Mouse (Mus musculus) olfactory bulb, adult 2 months (tissue): ENCODE data around the gene Anxa8.

ENCODE experiments used
- CTCF ChIP-seq: fragments of 200-500 bp; IDR thresholded peaks from 2 replicates; pipeline ENCODE4 v1.5.1; 2012; ENCODE audit warnings: low read depth, mild to moderate bottlenecking, low read length, moderate library complexity; ENCODE audit not compliant: insufficient read depth
- POLR2A ChIP-seq: fragments of 200-500 bp; IDR thresholded peaks from 2 replicates; pipeline ENCODE4 v1.6.1; 2012; ENCODE audit warnings: mild to moderate bottlenecking, low read depth, low read length, moderate library complexity; ENCODE audit not compliant: insufficient read depth

DNA sequence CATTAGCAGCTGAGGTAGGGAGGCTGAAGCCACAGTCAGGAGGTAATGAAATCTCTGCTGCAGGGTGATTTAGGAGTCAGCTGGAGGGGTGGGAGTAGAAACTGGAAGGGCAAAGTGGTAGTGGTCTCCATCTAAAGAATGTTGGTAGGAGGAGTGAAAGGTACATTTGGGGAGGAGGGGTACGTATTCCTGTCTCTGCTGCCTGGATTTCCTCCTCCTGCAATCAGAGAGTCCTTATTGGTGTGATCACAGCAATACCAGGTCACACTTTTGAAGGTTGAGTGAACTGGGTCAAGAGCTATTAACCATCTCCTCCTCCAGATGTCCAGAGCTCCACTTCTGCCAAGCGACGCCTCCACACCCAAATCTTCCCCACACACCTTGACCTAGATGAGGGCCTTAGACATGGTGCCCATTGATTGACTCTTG, 35.2 kb downstream of the Anxa8 start:
- TF ChIP-seq POLR2A = no peak
- TF ChIP-seq CTCF = no peak
